Mouse (Mus musculus) granulocyte monocyte progenitor cell, adult 5-6 weeks (primary cell): ENCODE data around the gene Gm11060. TPM values are rescaled to one million over a fixed set of nuclear protein-coding genes. Genes with fewer than 3 reads are reported as not detected.

Source experiments
- ATAC-seq: replicated peaks from 2 replicates; pipeline ENCODE4 v1.8.0; 2016; ENCODE audit warnings: mild to moderate bottlenecking, moderate TSS enrichment, inconsistent platforms; ENCODE audit not compliant: poor library complexity, severe bottlenecking
- total RNA-seq, 2 experiments: library from RNA; stranded (forward) in 1 of 2; stranded (reverse) in 1 of 2; fragments of 200-712, 200-1000 nt in 1 of 2; fragments of >200 nt in 1 of 2; fragmentation: Nextera tagmentation in 1 of 2; gene quantifications; 2 replicates each; pipeline ENCODE4 v1.2.3; 2014 to 2017

Gm11060 gene
- total RNA-seq, 2 experiments from 2014 or later, result not detected

- ATAC-seq, result 0 out of 2 replicates have a peak, but pooled peaks have one; percentile 17
Measured at GRCm38 (mm10) chr2:105134296-105134695, 42.5 kb downstream of the Gm11060 start.

DNA sequence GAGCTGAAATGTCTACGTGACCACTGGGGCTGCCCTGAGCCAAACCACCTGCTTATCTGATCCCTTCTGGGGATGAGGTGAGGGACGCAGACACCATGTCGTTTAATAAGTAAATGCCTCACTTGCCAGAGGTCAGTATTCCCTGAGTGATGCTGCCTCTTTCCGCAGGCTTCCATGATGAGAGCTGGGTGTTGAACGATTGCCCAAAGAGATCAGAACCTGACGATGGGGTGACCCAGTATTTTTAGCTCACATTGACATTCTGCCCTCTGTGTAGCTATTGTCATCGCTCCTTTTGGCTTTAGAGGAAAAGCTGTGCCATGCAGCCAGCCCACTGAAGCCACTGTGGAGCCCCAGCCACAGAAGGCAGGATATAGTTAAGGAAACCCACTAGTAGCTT is 47.7 kb downstream of the Gm11060 start:
- ATAC-seq, result no peak

GRCm38 (mm10) chr2:105141371-105141770 is 49.6 kb downstream of the Gm11060 start:
- peak; percentile 27; the same call in 1 of the 2 replicates for ATAC-seq

Other genes starting within 250 kb of the Gm11060 start
- 6.1 TPM in 1 of 2 replicates, not detected in the other for gene Prrg4, start 242.1 kb upstream of the Gm11060 start, total RNA-seq (2014; fragmentation: Nextera tagmentation)
- gene Prrg4, start 242.1 kb upstream of the Gm11060 start, total RNA-seq (2017), result 2.0 and 2.8 TPM in 2 replicates
- gene Ccdc73, start 224.2 kb upstream of the Gm11060 start, total RNA-seq (2014; fragmentation: Nextera tagmentation), result 16.5 TPM in 1 of 2 replicates, not detected in the other
- gene Ccdc73, start 224.2 kb upstream of the Gm11060 start, total RNA-seq (2017), result 12.8 and 18.1 TPM in 2 replicates
- 256 and 295 TPM in 2 replicates for gene Eif3m, start 74.9 kb upstream of the Gm11060 start, total RNA-seq (2014; fragmentation: Nextera tagmentation)
- 256 and 317 TPM in 2 replicates for gene Eif3m, start 74.9 kb upstream of the Gm11060 start, total RNA-seq (2017)
- not detected in 2 replicates for gene Wt1, start 34.5 kb downstream of the Gm11060 start, total RNA-seq (2014; fragmentation: Nextera tagmentation)
- not detected in 2 replicates for gene Wt1, start 34.5 kb downstream of the Gm11060 start, total RNA-seq (2017)
- gene Them7, start 132.3 kb downstream of the Gm11060 start, total RNA-seq (2014; fragmentation: Nextera tagmentation), result 3.6 and 5.5 TPM in 2 replicates
- gene Them7, start 132.3 kb downstream of the Gm11060 start, total RNA-seq (2017), result 2.1 and 3.3 TPM in 2 replicates